Mouse (Mus musculus) embryonic facial prominence, embryonic 12.5 days (tissue): ENCODE measurements around the gene Ltv1. TPM values are rescaled to one million over a fixed set of nuclear protein-coding genes. Genes with fewer than 3 reads are reported as not detected.

Source experiments
- ATAC-seq: fragments of 200-750 bp; cut with Nextera tagmentation; 2 replicates; pipeline ENCODE4 v1.8.0; 2017; ENCODE audit not compliant: insufficient number of reproducible peaks, insufficient read depth, low FRiP score, low TSS enrichment
- H3K27ac ChIP-seq: fragments of 300-500 bp; sonication (generic); 2 replicates; pipeline ENCODE4 v1.5.1; 2016; ENCODE audit warnings: mild to moderate bottlenecking
- H3K27me3 ChIP-seq: fragments of 300-500 bp; sonication (generic); 2 replicates; pipeline ENCODE4 v1.6.1; 2016; ENCODE audit warnings: mild to moderate bottlenecking, moderate library complexity
- H3K36me3 ChIP-seq: fragments of 300-500 bp; sonication (generic); 2 replicates; pipeline ENCODE4 v1.6.1; 2016; ENCODE audit warnings: mild to moderate bottlenecking
- H3K4me1 ChIP-seq: fragments of 300-500 bp; sonication (generic); 2 replicates; pipeline ENCODE4 v1.6.1; 2016
- H3K4me2 ChIP-seq: fragments of 300-500 bp; sonication (generic); replicated peaks from 2 replicates; pipeline ENCODE4 v1.6.1; 2016; ENCODE audit warnings: mild to moderate bottlenecking, moderate library complexity
- H3K4me3 ChIP-seq: fragments of 300-500 bp; sonication (generic); 2 replicates; pipeline ENCODE4 v1.5.1; 2016; ENCODE audit warnings: mild to moderate bottlenecking
- H3K9ac ChIP-seq: fragments of 300-500 bp; sonication (generic); 2 replicates; pipeline ENCODE4 v1.6.1; 2016; ENCODE audit warnings: mild to moderate bottlenecking, moderate library complexity
- H3K9me3 ChIP-seq: fragments of 300-500 bp; sonication (generic); 2 replicates; pipeline ENCODE4 v1.6.1; 2016; ENCODE audit warnings: mild to moderate bottlenecking, moderate library complexity
- WGBS: fragments of 180-500 bp; shearing (Covaris S2); methylation state at CpG from one replicate; pipeline ENCODE4 v1.1.7; 2016; 5-methylcytosine and 5-hydroxymethylcytosine counted together
- polyA plus RNA-seq: library from polyadenylated mRNA; unstranded; fragments of >200 nt; fragmentation: Nextera tagmentation; extraction: Ambion mirVana; gene quantifications from 2 replicates; pipeline ENCODE4 v1.2.1, GENCODE M21; 2016

The Ltv1 gene
- polyA plus RNA-seq, 1 experiment from 2014 or later = 64.9 TPM

DNA sequence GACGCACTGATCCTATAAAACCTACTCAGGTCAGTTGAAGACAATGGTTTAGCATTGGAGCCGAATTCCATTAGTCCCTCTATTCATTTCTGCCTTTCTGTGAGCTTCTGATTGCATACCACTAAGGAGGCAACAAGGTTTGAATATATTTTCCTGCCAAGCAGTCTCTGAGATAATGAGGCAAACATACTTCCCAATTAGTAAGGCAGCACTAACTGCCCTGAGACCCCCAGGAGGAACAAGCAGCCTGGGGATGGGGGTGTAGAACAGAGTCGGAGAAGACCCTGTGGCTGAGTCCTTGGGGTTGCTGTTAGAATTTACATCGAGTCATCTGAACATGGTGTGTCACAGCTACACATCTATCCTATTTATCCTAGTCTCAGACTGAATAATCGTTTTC is 37.6 kb downstream of the Ltv1 start:
- ATAC-seq = no peak
- 84% methylated on average over 5 of the region's 5 CpGs for WGBS
- no peaks in the 10 kb centered on the region for H3K9me3 ChIP-seq

DNA sequence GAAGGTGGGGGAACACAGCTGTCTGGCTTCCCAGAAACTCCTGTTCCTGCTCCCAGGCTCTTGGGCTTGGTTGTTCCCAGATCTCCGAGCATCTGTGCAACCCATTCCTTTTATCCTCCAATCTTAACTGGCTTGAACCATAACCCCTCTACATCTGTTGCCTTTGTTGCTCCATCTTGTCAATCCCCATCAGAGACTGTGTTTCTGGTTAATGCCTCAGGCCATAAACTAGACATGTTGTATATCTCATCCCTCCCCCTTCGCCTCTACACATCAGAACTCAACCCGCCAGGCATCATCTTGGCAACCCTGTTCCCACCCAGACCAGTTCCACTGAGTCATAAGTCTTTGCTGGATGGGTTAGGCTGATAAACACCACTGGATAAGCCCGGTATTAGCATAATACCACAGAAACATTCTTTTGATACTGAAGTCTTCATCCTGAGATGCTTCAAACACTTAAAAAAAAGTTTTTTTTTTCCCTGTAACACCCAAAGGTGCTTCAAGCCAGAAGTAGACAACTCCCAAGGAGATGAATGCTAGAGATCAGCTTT is 40.1 kb downstream of the Ltv1 start:
- ATAC-seq = no peak
- Histone ChIP-seq H3K36me3 (no peaks in the 10 kb centered on the region), H3K27me3 (no peaks in the 10 kb centered on the region), H3K9ac (no peak overlapping the region), H3K4me2 (no peak overlapping the region), H3K27ac (no peak overlapping the region), H3K9me3 (no peaks in the 10 kb centered on the region), H3K4me3 (no peak overlapping the region), H3K4me1 (no peaks in the 10 kb centered on the region)
- WGBS = 76% methylated on average over 4 of the region's 4 CpGs

More for the DNA sequence above, 37.6 kb downstream of the Ltv1 start:
- Histone ChIP-seq H3K4me2 (no peak overlapping the region), H3K9ac (no peak overlapping the region), H3K36me3 (no peaks in the 10 kb centered on the region), H3K27me3 (no peaks in the 10 kb centered on the region), H3K27ac (no peak overlapping the region), H3K4me1 (no peaks in the 10 kb centered on the region), H3K4me3 (no peak overlapping the region)

DNA sequence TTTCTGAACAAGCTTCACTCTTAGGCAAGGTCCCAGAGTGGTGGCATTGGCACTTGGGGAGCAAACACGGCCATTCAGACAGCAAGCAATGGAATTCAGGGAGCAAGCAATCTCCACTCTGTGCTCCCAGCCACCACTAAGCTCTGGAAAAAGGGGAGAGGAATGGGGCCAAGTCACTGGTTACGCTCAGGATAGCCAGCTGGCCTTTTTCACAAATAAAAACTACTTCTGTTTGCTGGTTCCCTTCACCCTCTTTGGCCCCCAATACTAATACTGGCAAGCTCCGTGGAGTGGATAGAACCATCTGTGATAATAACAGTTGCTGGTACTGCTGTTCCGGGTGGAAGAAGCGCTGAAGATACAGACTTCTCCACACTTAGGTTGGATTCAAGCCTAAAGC is 41.6 kb downstream of the Ltv1 start:
- Histone ChIP-seq H3K4me1 (no peaks in the 10 kb centered on the region), H3K4me3 (no peak overlapping the region), H3K27ac (0 out of 2 replicates have a peak overlapping the region, but pooled peaks have one; percentile 17), H3K36me3 (no peaks in the 10 kb centered on the region), H3K4me2 (no peak overlapping the region), H3K27me3 (no peaks in the 10 kb centered on the region), H3K9ac (no peak overlapping the region), H3K9me3 (no peaks in the 10 kb centered on the region)
- WGBS = 83% methylated on average over 5 of the region's 5 CpGs
- no peak for ATAC-seq

DNA sequence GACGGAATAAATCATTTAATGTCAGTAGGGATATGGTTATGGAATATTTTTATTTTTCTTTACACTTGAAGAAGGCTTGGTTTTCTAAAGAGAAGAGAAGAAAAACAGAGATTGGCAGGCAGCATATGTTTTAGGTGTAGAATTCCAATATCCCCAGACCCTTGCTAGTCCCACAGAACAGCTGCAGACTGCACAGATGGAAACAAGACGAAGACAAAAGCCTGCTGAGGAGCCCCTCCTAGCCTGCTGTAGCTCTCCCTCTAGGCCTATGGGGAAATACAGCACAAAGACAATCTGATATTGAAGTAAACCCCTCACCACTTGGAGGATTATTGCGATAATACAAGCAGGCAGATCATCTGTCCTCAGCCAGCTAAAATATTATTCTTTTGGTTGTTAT is 42.5 kb downstream of the Ltv1 start:
- 62% methylated on average over 3 of the region's 3 CpGs for WGBS
- ATAC-seq = 0 out of 2 replicates have a peak, but pooled peaks have one; percentile 67
- H3K27ac ChIP-seq = peak overlapping the region; percentile 17; the same call in 1 of the 2 replicates

DNA sequence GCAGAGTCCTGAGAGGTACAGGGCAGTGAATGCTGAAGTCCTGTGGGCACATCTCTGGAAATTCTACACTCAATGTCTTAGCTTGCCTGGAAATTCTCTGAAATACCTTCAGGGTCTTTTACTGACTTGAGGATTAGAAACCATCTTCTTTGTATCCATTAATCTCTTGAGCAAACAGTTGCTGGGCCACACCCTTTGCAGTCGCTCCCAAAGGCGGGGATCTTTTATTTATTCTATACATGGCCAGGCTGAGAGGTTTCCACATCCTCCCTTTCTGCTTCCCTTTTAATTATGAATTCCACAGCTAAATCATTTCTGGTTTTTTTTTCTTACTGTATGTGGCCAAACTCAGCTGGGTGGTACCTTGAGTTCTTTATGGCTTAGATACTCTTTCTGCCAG is 52.5 kb downstream of the Ltv1 start:
- H3K27me3 ChIP-seq = no peaks in the 10 kb centered on the region
- H3K4me2 ChIP-seq = no peak overlapping the region
- no peaks in the 10 kb centered on the region for H3K36me3 ChIP-seq
- H3K9me3 ChIP-seq = no peaks in the 10 kb centered on the region
- ATAC-seq = no peak
- no peaks in the 10 kb centered on the region for H3K4me1 ChIP-seq
- H3K4me3 ChIP-seq = no peak overlapping the region
- 70% methylated on average over 2 of the region's 2 CpGs for WGBS
- H3K27ac ChIP-seq = no peak overlapping the region
- H3K9ac ChIP-seq = no peak overlapping the region

More for the DNA sequence above, 42.5 kb downstream of the Ltv1 start:
- Histone ChIP-seq H3K9ac (no peak overlapping the region), H3K9me3 (no peaks in the 10 kb centered on the region), H3K4me1 (no peaks in the 10 kb centered on the region), H3K4me3 (no peak overlapping the region), H3K27me3 (no peaks in the 10 kb centered on the region), H3K4me2 (no peak overlapping the region), H3K36me3 (no peaks in the 10 kb centered on the region)

DNA sequence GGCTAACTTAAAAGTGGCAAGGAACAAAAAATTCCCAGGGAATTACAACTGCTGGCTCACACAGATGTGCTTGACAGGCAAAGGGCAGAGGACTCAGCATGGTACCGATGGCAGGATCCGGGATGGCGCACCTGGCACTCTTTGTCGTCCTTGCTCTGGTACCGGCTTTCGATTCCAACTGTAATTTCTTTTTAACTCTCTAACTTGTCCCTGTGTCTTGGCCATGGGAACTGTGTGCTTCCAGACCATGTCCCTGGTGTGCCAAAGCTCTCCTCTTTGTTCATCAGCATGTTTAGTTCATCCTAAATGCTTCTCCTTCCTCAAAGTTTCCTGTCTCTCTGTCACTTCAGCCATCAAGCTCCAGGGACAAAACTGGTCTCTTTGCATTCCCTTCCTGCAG is 55.1 kb downstream of the Ltv1 start:
- H3K9ac ChIP-seq = no peak overlapping the region
- H3K27me3 ChIP-seq = no peaks in the 10 kb centered on the region
- H3K4me3 ChIP-seq = no peak overlapping the region
- H3K4me1 ChIP-seq = no peaks in the 10 kb centered on the region
- no peak for ATAC-seq
- 93% methylated on average over 6 of the region's 6 CpGs for WGBS
- H3K4me2 ChIP-seq = no peak overlapping the region
- no peaks in the 10 kb centered on the region for H3K9me3 ChIP-seq
- H3K27ac ChIP-seq = no peak overlapping the region
- no peaks in the 10 kb centered on the region for H3K36me3 ChIP-seq

DNA sequence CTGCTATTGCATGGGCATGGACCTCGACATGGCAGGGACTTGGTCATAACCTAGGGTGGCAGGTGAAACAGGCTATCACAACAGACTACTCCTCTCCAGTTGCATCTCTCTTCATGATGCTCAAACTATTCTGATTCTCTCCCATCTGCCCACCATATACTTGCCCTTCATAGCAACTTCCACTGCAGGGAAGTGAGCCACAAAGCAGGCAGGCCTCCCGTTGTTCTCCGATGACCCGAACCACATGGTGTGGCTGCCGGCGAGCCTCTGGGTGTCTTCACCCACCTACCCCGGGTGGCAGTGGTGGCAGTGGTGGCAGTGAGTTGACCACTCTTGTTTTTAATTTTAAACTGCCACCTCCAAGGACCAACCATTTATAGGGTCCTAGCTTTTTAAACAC is 57.2 kb downstream of the Ltv1 start:
- Histone ChIP-seq H3K4me3 (no peak overlapping the region), H3K27me3 (no peaks in the 10 kb centered on the region), H3K9me3 (no peaks in the 10 kb centered on the region), H3K4me2 (no peak overlapping the region), H3K36me3 (no peaks in the 10 kb centered on the region), H3K9ac (no peak overlapping the region), H3K4me1 (no peaks in the 10 kb centered on the region), H3K27ac (no peak overlapping the region)
- no peak for ATAC-seq
- 89% methylated on average over 7 of the region's 7 CpGs for WGBS

DNA sequence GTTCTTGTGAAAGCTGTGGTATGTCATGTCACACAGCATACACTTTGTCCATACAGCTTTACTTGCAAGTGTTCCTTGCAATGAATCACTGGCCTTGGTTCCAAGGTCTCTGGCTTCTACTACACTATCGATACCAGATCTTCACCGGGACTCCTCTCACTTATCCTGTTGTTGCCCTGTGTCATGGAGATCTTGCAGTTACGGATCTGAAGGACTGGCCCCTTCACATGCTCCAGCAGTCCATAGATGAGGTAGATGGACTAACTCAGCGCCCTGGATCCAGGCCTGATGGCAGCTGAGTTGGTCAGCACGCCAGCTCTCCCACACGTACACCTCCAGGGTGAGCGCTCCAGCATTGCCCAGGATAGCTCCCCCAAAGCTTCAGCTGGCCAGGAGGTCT is 57.7 kb downstream of the Ltv1 start:
- no peaks in the 10 kb centered on the region for H3K27me3 ChIP-seq
- H3K9me3 ChIP-seq = no peaks in the 10 kb centered on the region
- 95% methylated on average over 7 of the region's 7 CpGs for WGBS
- no peak overlapping the region for H3K4me3 ChIP-seq
- ATAC-seq = no peak; the same call in 1 of the 2 replicates
- no peak overlapping the region for H3K27ac ChIP-seq
- H3K4me2 ChIP-seq = no peak overlapping the region
- H3K4me1 ChIP-seq = no peaks in the 10 kb centered on the region
- no peaks in the 10 kb centered on the region for H3K36me3 ChIP-seq
- H3K9ac ChIP-seq = no peak overlapping the region

DNA sequence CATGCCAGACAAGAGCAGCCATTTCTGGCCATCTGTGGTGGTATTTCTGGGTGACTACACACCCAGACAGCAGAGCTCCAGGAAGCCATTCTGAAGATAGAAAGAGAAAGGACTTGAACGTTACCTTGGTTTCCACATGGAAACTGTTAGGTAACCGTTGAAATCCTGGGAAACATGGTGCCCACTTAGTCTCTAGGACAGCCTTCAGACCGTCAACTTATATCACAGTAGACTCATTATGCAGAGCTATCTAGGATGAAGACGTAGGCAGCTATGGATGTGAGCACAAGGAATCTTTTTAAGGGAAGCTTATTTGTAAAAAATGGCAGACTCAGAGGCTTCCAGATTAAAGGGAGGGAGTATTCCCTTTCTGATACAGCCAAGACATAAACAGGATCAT is 59.1 kb downstream of the Ltv1 start:
- Histone ChIP-seq H3K27me3 (no peaks in the 10 kb centered on the region), H3K36me3 (no peaks in the 10 kb centered on the region), H3K27ac (no peak overlapping the region), H3K9me3 (no peaks in the 10 kb centered on the region), H3K9ac (no peak overlapping the region), H3K4me2 (no peak overlapping the region), H3K4me1 (no peaks in the 10 kb centered on the region), H3K4me3 (no peak overlapping the region)
- 85% methylated on average over 4 of the region's 4 CpGs for WGBS
- ATAC-seq = no peak

Other genes starting within 250 kb of the Ltv1 start
- gene Stx11, start 228.9 kb downstream of the Ltv1 start, polyA plus RNA-seq = 3.5 and 4.3 TPM in 2 replicates
- gene Sf3b5, start 187.8 kb downstream of the Ltv1 start, polyA plus RNA-seq = 38.0 and 39.9 TPM in 2 replicates
- 121 and 137 TPM in 2 replicates for gene Plagl1, start 132.7 kb downstream of the Ltv1 start, polyA plus RNA-seq
- gene Zc2hc1b, start 15.1 kb downstream of the Ltv1 start, polyA plus RNA-seq = not detected in 2 replicates